Mouse (Mus musculus) C3H10T1/2 (cell line): Measurements from ENCODE around the gene Psmg3. TPM values are rescaled to one million over a fixed set of nuclear protein-coding genes. Genes with fewer than 3 reads are reported as not detected.

Experiments used
- polyA plus RNA-seq, 2 experiments: library from polyadenylated mRNA; unstranded; fragments of >200 nt; fragmentation: generic; extraction: Trizol; gene quantifications; one replicate each; pipeline ENCODE4 v1.2.1; 2012; ENCODE audit warnings: missing spikeins in 2 of 2

Gene Psmg3
- polyA plus RNA-seq, result 10 to 100 TPM; 45.8 to 49.5 TPM

GRCm38 (mm10) chr5:139826357-139827055, at the start of gene Psmg3, which contains the start of gene Gm26938:
Gene Psmg3, minus strand, starts transcription at chr5:139826885.
Gene Gm26938, minus strand, starts transcription at chr5:139826407.

DNA sequence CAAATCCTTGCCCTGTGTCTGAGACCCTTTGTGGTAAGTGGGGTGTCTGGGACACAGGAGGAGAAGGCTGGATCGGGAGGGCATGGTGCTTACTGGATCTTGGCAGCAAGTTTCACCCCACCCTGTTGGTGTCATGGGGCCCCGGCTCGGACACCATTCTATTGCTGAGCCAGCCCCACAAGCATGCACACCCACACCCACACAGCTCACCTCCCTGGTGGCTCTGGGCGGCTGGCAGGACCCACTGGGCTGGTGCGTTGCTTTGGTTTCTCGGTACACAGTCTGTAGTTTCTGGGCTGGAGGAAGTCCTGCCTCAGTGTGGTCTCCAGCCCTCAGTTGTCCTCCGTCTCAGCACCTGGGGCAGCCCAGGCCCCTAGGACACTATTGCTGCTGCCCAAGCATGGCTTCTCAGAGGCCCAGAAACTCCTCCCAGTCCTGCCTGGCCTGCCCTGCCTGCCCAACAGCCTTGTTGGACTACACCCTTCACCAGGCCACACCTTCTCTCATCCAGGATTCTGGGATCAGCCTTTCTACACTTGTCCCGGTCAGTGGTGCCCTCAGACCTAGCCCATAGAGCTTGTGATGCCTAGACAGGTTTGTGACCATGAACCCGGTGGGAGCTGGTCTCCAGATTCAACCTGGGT, 7.0 kb downstream of the Psmg3 start, which contains the start of gene Tmem184a:
Tmem184a (minus strand) TSS at position 380 of the 644 bp plus-strand sequence.

DNA sequence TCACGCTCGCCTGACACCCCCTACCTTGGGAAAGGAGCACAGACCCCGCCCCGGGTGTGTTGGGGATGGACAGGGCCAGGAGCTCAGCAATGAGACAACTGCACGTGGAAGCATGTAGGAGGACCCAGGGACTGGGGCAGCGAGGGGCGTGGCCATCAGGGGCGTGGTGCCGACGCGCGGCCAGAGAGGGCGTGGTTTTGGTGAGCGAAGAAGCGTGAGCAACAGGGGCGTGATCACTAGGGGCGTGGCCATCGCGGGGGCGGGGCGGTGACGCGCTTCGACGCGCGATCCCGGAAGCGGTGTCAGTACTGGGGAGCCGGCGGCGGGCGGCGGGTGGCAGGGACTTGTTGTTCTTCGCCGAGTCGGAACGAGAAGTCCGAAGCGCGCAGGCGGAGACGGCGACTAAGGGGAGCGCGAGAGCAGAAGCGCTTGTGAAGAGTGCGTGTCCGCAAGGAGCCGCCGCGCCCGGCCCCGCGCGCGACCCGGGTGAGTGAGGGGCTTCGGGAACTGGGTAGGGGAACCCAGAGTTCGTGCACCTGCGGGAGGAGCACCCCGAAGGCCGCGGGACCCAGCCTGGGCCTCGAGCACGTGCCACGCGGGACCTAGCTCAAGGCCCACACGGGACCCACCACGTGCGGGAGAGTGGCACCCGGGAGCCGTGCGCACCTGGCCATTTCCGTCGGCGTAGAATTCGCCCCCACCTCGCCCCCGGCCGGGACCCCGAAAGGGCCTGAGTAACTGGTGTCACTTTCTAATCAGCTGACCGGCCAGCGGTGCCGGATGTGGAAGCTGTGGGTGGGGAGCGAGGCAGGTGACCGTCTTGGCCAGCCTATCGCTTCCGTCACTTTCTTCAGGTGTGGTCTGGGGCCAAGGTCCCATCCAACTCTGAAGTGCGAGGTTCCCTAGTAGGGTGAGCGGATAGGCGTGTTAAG, 35.2 kb downstream of the Psmg3 start, which contains the start of gene Mafk:
Mafk (plus strand) TSS at position 287 of the 932 bp plus-strand sequence.

GRCm38 (mm10) chr5:139775216-139775926, 51.3 kb downstream of the Psmg3 start, which contains the start of gene Ints1:
Gene Ints1, minus strand, starts transcription at chr5:139775674.

Other genes starting within 250 kb of the Psmg3 start
- 10 to 100 TPM; 34.4 to 36.1 TPM for gene Micall2, start 90.5 kb downstream of the Psmg3 start, polyA plus RNA-seq
- 10 to 100 TPM; 57.0 to 83.2 TPM for gene Ints1, start 51.2 kb downstream of the Psmg3 start, polyA plus RNA-seq
- gene Mafk, start 35.4 kb downstream of the Psmg3 start, polyA plus RNA-seq, result 1 to 10 TPM; 2.1 to 7.6 TPM
- 1 to 10 TPM in 1 of 2 experiments, under 1 TPM in 1; 0.18 to 3.4 TPM for gene Tmem184a, start 7.0 kb downstream of the Psmg3 start, polyA plus RNA-seq
- gene Gm26938, start 478 bp downstream of the Psmg3 start, polyA plus RNA-seq, result not detected
- gene Elfn1, start 81.1 kb upstream of the Psmg3 start, polyA plus RNA-seq, result under 1 TPM in 1 of 2 experiments, not detected in 1; under 0.01 TPM